28 mouse cellular contexts compared by ENCODE assay signal in genomic region chr13:114672411-114672810, GRCm38 (mm10).
DNase-seq lines count a peak whose midpoint lies in the region; ATAC-seq and TF ChIP-seq lines count a peak whose summit lies in the region.
"Had no signal": no experiment of that assay in that cellular context is flagged by ENCODE, and none has a peak within 500 bp of the region (broad histone marks: within the 10 kb centered on the region; RNA-seq: fewer than 3 reads in every experiment).

No protein-coding gene starts in this region.

- H3K4me1 ChIP-seq in liver, embryonic 15.5 days (replicated peaks) = no peaks in the 10 kb centered on the region
- no peaks in the 10 kb centered on the region for H3K4me1 ChIP-seq in liver, postnatal 0 days (ENCODE audit: insufficient read depth)
- H3K4me1 ChIP-seq in liver, embryonic 11.5 days (replicated peaks; ENCODE audit: control insufficient read depth, insufficient read depth, low read length) = no peaks in the 10 kb centered on the region
- H3K4me1 ChIP-seq: embryonic facial prominence, embryonic 13.5 days; embryonic facial prominence, embryonic 15.5 days; forebrain, embryonic 10.5 days; forebrain, embryonic 12.5 days had no signal

- DNase-seq in liver = no peak
- no peak for DNase-seq in liver, postnatal 0 days
- no peak for DNase-seq in liver, embryonic 11.5 days (ENCODE audit: low spot score)
- no peak for DNase-seq in thymus, adult 18-20 months
- DNase-seq: adrenal gland, adult 8-10 months; adrenal gland, postnatal 14 days; adrenal gland, postnatal 36 days; B cell, adult 2 months; cerebellum, adult 11-12 months; cerebellum, adult 2 months; cerebellum, adult 9-10 months; cerebellum, postnatal 10 days; cerebellum, postnatal 25 days; embryo, embryonic 11 days had no signal

- no peak overlapping the region for H3K4me2 ChIP-seq in liver, embryonic 15.5 days
- no peak overlapping the region for H3K4me2 ChIP-seq in liver, postnatal 0 days (ENCODE audit: low read depth, low read length)
- no peak overlapping the region for H3K4me2 ChIP-seq in liver, embryonic 11.5 days
- H3K4me2 ChIP-seq: embryonic facial prominence, embryonic 13.5 days; embryonic facial prominence, embryonic 15.5 days; forebrain, embryonic 12.5 days had no signal

- H3K4me3 ChIP-seq in liver, embryonic 15.5 days (replicated peaks) = no peak overlapping the region
- no peak overlapping the region for H3K4me3 ChIP-seq in liver, postnatal 0 days (ENCODE audit: low read depth, low read length)
- no peak overlapping the region for H3K4me3 ChIP-seq in liver, embryonic 11.5 days (ENCODE audit: low read depth, low read length)
- H3K4me3 ChIP-seq: embryonic facial prominence, embryonic 13.5 days; embryonic facial prominence, embryonic 15.5 days; erythroblast, embryonic 14.5 days; forebrain, embryonic 10.5 days; forebrain, embryonic 12.5 days had no signal

- TF ChIP-seq EP300 in liver, postnatal 0 days (IDR thresholded peaks at IDR 0.05; ENCODE audit: low read depth) = peak; percentile 42; the same call in 1 of the 2 replicates

- H3K9me3 ChIP-seq in liver, embryonic 15.5 days (replicated peaks) = no peaks in the 10 kb centered on the region
- H3K9me3 ChIP-seq in liver, postnatal 0 days (ENCODE audit: low read length) = no peaks in the 10 kb centered on the region; the same call in 1 of the 2 replicates
- no peaks in the 10 kb centered on the region for H3K9me3 ChIP-seq in liver, embryonic 11.5 days (ENCODE audit: control insufficient read depth, low read length)
- H3K9me3 ChIP-seq: embryonic facial prominence, embryonic 13.5 days; embryonic facial prominence, embryonic 15.5 days; forebrain, embryonic 10.5 days; forebrain, embryonic 12.5 days; G1E had no signal

- peak; percentile 40; the same call in 1 of the 2 replicates for ATAC-seq in liver, embryonic 15.5 days (ENCODE audit: insufficient read depth)
- ATAC-seq in liver, postnatal 0 days = peak; percentile 44
- ATAC-seq in liver, embryonic 11.5 days (replicated peaks; ENCODE audit: low FRiP score) = no peak
- peak; percentile 75 for ATAC-seq in megakaryocyte-erythroid progenitor cell, adult 5-6 weeks (replicated peaks; ENCODE audit: low FRiP score, low TSS enrichment, poor library complexity, severe bottlenecking)
- ATAC-seq: activated CD4-positive, CD25-positive, alpha-beta regulatory T cell, adult 4 months; CD4-positive, CD25-positive, alpha-beta regulatory T cell, adult 4 months; forebrain, embryonic 14.5 days; forebrain, embryonic 16.5 days; Patski had no signal

- H3K27ac ChIP-seq in liver, embryonic 15.5 days (replicated peaks) = no peak overlapping the region
- no peak overlapping the region for H3K27ac ChIP-seq in liver, postnatal 0 days (ENCODE audit: low read depth)
- no peak overlapping the region for H3K27ac ChIP-seq in liver, embryonic 11.5 days (ENCODE audit: low read depth, low read length)
- H3K27ac ChIP-seq: embryonic facial prominence, embryonic 13.5 days; embryonic facial prominence, embryonic 15.5 days; forebrain, embryonic 10.5 days; forebrain, embryonic 12.5 days had no signal

- TF ChIP-seq CTCF in liver, postnatal 0 days (IDR thresholded peaks at IDR 0.05; ENCODE audit: low read depth) = no peak

- no peaks in the 10 kb centered on the region for H3K27me3 ChIP-seq in liver, embryonic 15.5 days
- H3K27me3 ChIP-seq in liver, postnatal 0 days (ENCODE audit: insufficient read depth, low read length) = no peaks in the 10 kb centered on the region
- H3K27me3 ChIP-seq in liver, embryonic 11.5 days (replicated peaks; ENCODE audit: control insufficient read depth, insufficient read depth, low read length) = no peaks in the 10 kb centered on the region
- H3K27me3 ChIP-seq: CH12.LX; embryonic facial prominence, embryonic 13.5 days; embryonic facial prominence, embryonic 15.5 days; forebrain, embryonic 12.5 days; Patski had no signal

- H3K36me3 ChIP-seq in liver, embryonic 15.5 days (replicated peaks) = no peaks in the 10 kb centered on the region
- no peaks in the 10 kb centered on the region for H3K36me3 ChIP-seq in liver, postnatal 0 days (replicated peaks; ENCODE audit: insufficient read depth, low read length)
- H3K36me3 ChIP-seq in liver, embryonic 11.5 days (ENCODE audit: control insufficient read depth, insufficient read depth, low read length) = no peaks in the 10 kb centered on the region
- H3K36me3 ChIP-seq: embryonic facial prominence, embryonic 13.5 days; embryonic facial prominence, embryonic 15.5 days; forebrain, embryonic 10.5 days; forebrain, embryonic 12.5 days; G1E had no signal

- H3K9ac ChIP-seq in liver, embryonic 15.5 days = no peak overlapping the region
- no peak overlapping the region for H3K9ac ChIP-seq in liver, postnatal 0 days (replicated peaks)
- no peak overlapping the region for H3K9ac ChIP-seq in liver, embryonic 11.5 days (ENCODE audit: low read depth, low read length)
- H3K9ac ChIP-seq: embryonic facial prominence, embryonic 13.5 days; embryonic facial prominence, embryonic 15.5 days; forebrain, embryonic 12.5 days had no signal
